Mouse (Mus musculus) embryonic fibroblast, embryonic 13.5 days (primary cell): ENCODE measurements around the gene App.
A peak's percentile ranks its signal among the peaks of the same experiment; 100 is the strongest.

Source experiments
- CTCF ChIP-seq: IDR thresholded peaks from 2 replicates; pipeline ENCODE4 v1.5.1; 2011; ENCODE audit warnings: mild to moderate bottlenecking, control low read depth, low read length, moderate library complexity, borderline replicate concordance; ENCODE audit not compliant: insufficient read depth
- POLR2A ChIP-seq: IDR thresholded peaks from 2 replicates; pipeline ENCODE4 v1.6.1; 2011; ENCODE audit warnings: low read depth, mild to moderate bottlenecking, control low read depth, low read length, moderate library complexity

DNA sequence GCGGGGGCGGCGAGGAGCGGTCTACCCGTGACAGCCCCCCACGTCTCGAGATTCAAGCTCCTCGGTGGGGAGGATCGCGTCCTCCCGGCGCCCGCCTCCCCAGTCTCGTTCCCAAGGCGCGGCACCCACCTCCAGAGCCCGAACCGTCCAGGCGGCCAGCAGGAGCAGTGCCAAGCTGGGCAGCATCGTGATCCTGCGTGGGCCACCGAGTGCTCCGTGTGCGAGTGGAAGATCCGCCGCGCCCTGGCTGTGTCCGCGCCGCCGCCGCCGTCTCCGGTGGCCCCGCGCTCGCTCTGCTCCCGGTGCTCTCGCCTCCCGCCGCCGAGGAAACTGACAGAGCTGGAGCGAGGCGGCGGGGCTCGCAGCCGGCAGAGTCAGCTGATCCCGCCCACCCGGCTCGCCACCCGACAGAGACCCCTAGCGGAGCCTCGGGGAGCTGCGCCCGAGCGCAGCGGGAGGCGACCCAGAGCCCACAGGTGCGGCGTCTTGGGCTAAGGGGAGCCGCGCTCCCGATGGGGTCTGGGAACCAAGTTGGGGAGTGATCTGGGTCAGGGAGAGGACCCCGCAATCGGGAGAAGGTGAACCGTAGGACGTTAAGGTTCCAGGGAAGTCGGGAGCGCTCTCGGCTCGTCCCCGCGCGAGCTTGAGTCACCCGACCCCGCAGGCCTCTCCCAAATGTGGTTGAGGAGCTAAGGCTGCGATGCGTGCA is at the start of gene App:
- TF ChIP-seq CTCF (no peak), POLR2A (peak; percentile 88)
